Mouse (Mus musculus) splenic B cell, adult 2 months (primary cell): ENCODE measurements around the gene Itgb7.

ENCODE experiments used
- DNase-seq: peaks from one replicate; pipeline ENCODE4 v3.0.0-alpha.2; 2011; ENCODE audit warnings: low read depth, low spot score
- H3K27me3 ChIP-seq: 2 replicates; pipeline ENCODE4 v1.6.1; 2012; ENCODE audit warnings: mild to moderate bottlenecking, low read length, moderate library complexity, mixed read lengths; ENCODE audit not compliant: control insufficient read depth, poor library complexity, insufficient read depth, severe bottlenecking
- H3K36me3 ChIP-seq: 2 replicates; pipeline ENCODE4 v1.6.1; 2012; ENCODE audit warnings: mild to moderate bottlenecking, low read length, moderate library complexity, mixed read lengths; ENCODE audit not compliant: control insufficient read depth, poor library complexity, insufficient read depth, severe bottlenecking

Gene Itgb7

GRCm38 (mm10) chr15:102178279-102178678 lies 53.5 kb downstream of the Itgb7 start:
- peak; percentile 90 for DNase-seq
- Histone ChIP-seq H3K27me3 (no peaks in the 10 kb centered on the region), H3K36me3 (no peaks in the 10 kb centered on the region)

- Histone ChIP-seq H3K36me3 (no peaks in the 10 kb centered on the region), H3K27me3 (no peaks in the 10 kb centered on the region)
- DNase-seq = no peak
Observed at GRCm38 (mm10) chr15:102177417-102177816, 54.3 kb downstream of the Itgb7 start.

- H3K36me3 ChIP-seq = no peaks in the 10 kb centered on the region
- H3K27me3 ChIP-seq = no peaks in the 10 kb centered on the region
- DNase-seq = no peak
Observed at GRCm38 (mm10) chr15:102176571-102177316, 55.0 kb downstream of the Itgb7 start.

- no peak for DNase-seq
- H3K27me3 ChIP-seq = no peaks in the 10 kb centered on the region
- no peaks in the 10 kb centered on the region for H3K36me3 ChIP-seq
Observed at GRCm38 (mm10) chr15:102175736-102176319, 55.9 kb downstream of the Itgb7 start.

GRCm38 (mm10) chr15:102173581-102173980 lies 58.2 kb downstream of the Itgb7 start:
- no peak for DNase-seq
- H3K36me3 ChIP-seq = no peaks in the 10 kb centered on the region
- H3K27me3 ChIP-seq = no peaks in the 10 kb centered on the region

- H3K36me3 ChIP-seq = no peaks in the 10 kb centered on the region
- no peak for DNase-seq
- H3K27me3 ChIP-seq = no peaks in the 10 kb centered on the region
Observed at GRCm38 (mm10) chr15:102169064-102169463, 62.7 kb downstream of the Itgb7 start.

GRCm38 (mm10) chr15:102167620-102168021 lies 64.1 kb downstream of the Itgb7 start:
- H3K36me3 ChIP-seq = no peaks in the 10 kb centered on the region
- no peaks in the 10 kb centered on the region for H3K27me3 ChIP-seq
- no peak for DNase-seq
